Mouse (Mus musculus): ENCODE results near the gene Slc25a44.

- TF ChIP-seq CHD2 (IDR thresholded peaks at IDR 0.05; ENCODE audit: low read depth, low read length) = no peak
- no peak for TF ChIP-seq HCFC1 (IDR thresholded peaks at IDR 0.05; ENCODE audit: borderline replicate concordance, insufficient read depth, low read length)
- no peak for TF ChIP-seq ZNF384 (IDR thresholded peaks at IDR 0.05; ENCODE audit: low read depth, low read length)
Measured at GRCm38 (mm10) chr3:88408953-88409352, 16.0 kb downstream of the Slc25a44 start.

All from ES-E14 (cell line).